Mouse (Mus musculus) leukemia stem cell, adult 10-12 weeks (primary cell): ENCODE data around the gene Stxbp4. TPM values are rescaled to one million over a fixed set of nuclear protein-coding genes. Genes with fewer than 3 reads are reported as not detected.

Experiments used
- polyA plus RNA-seq: library from polyadenylated mRNA; stranded (reverse); fragments of >175 nt; gene quantifications from 2 replicates; pipeline ENCODE4 v1.2.3, GENCODE M21; 2012; ENCODE audit warnings: low replicate concordance

The Stxbp4 gene
- polyA plus RNA-seq, result 0.14 and 0.68 TPM in 2 replicates

GRCm38 (mm10) chr11:90637440-90638311 lies at the start of gene Stxbp4, which contains the start of gene Cox11:
Stxbp4 (minus strand) TSS chr11:90638084.
Cox11 (plus strand) TSS chr11:90638173.

Other genes starting within 250 kb of the Stxbp4 start
- gene Hlf, start 247.2 kb downstream of the Stxbp4 start, polyA plus RNA-seq, result 0.32 and 1.7 TPM in 2 replicates
- 23.6 and 39.3 TPM in 2 replicates for gene Cox11, start 89 bp upstream of the Stxbp4 start, polyA plus RNA-seq
- gene Tom1l1, start 50.3 kb upstream of the Stxbp4 start, polyA plus RNA-seq, result 1.1 and 3.8 TPM in 2 replicates